Mouse (Mus musculus) intestine, postnatal 0 days (tissue): ENCODE results near the gene 1700001P01Rik. TPM values are rescaled to one million over a fixed set of nuclear protein-coding genes. Genes with fewer than 3 reads are reported as not detected.

Experiments
- ATAC-seq: fragments of 200-750 bp; cut with Nextera tagmentation; 2 replicates; pipeline ENCODE4 v1.8.0; 2017; ENCODE audit warnings: mild to moderate bottlenecking, moderate TSS enrichment, moderate library complexity
- H3K27ac ChIP-seq: fragments of 300-500 bp; sonication (generic); 2 replicates; pipeline ENCODE4 v1.5.1; 2014; ENCODE audit warnings: mild to moderate bottlenecking, low read depth, low read length, moderate library complexity
- H3K27me3 ChIP-seq: fragments of 300-500 bp; sonication (generic); replicated peaks from 2 replicates; pipeline ENCODE4 v1.6.1; 2014; ENCODE audit warnings: low read length, mixed read lengths; ENCODE audit not compliant: control insufficient read depth, insufficient read depth
- H3K36me3 ChIP-seq: fragments of 300-500 bp; sonication (generic); 2 replicates; pipeline ENCODE4 v1.6.1; 2014; ENCODE audit warnings: mild to moderate bottlenecking, moderate library complexity; ENCODE audit not compliant: control insufficient read depth, insufficient read depth
- H3K4me1 ChIP-seq: fragments of 300-500 bp; sonication (generic); replicated peaks from 2 replicates; pipeline ENCODE4 v1.6.1; 2014; ENCODE audit warnings: antibody characterized with exemption, low read length, mixed read lengths; ENCODE audit not compliant: control insufficient read depth, insufficient read depth
- H3K4me2 ChIP-seq: fragments of 300-500 bp; sonication (generic); replicated peaks from 2 replicates; pipeline ENCODE4 v1.6.1; 2014; ENCODE audit warnings: low read depth, mild to moderate bottlenecking, moderate library complexity
- H3K4me3 ChIP-seq: fragments of 300-500 bp; sonication (generic); 2 replicates; pipeline ENCODE4 v1.5.1; 2014; ENCODE audit warnings: low read depth, low read length
- H3K9ac ChIP-seq: fragments of 300-500 bp; sonication (generic); 2 replicates; pipeline ENCODE4 v1.6.1; 2014; ENCODE audit warnings: mild to moderate bottlenecking, low read depth, low read length
- H3K9me3 ChIP-seq: fragments of 300-500 bp; sonication (generic); 2 replicates; pipeline ENCODE4 v1.6.1; 2016; ENCODE audit warnings: mixed run types; ENCODE audit not compliant: control insufficient read depth
- CTCF ChIP-seq: sonication (generic); IDR thresholded peaks from 2 replicates; pipeline ENCODE4 v1.5.1; 2016; ENCODE audit warnings: low read depth, mild to moderate bottlenecking, control low read depth, antibody characterized with exemption, moderate library complexity
- WGBS: fragments of 180-500 bp; shearing (Covaris S2); extraction: QIAGEN DNeasy Blood & Tissue Kit; methylation state at CpG from one replicate; pipeline ENCODE4 v1.1.7; 2014; 5-methylcytosine and 5-hydroxymethylcytosine counted together
- polyA plus RNA-seq: library from polyadenylated mRNA; unstranded; fragments of >200 nt; fragmentation: Nextera tagmentation; extraction: Ambion mirVana; gene quantifications from 2 replicates; pipeline ENCODE4 v1.2.1, GENCODE M21; 2015

Gene 1700001P01Rik
- polyA plus RNA-seq, 1 experiment from 2014 or later: not detected

- no peak for TF ChIP-seq CTCF
- no peak overlapping the region for H3K4me3 ChIP-seq
- H3K9me3 ChIP-seq: no peaks in the 10 kb centered on the region
- H3K36me3 ChIP-seq: peaks cover 18% of the 10 kb centered on the region
- H3K4me1 ChIP-seq: peaks cover 53% of the 10 kb centered on the region
- WGBS: 61% methylated on average over 7 of the region's 7 CpGs
- no peaks in the 10 kb centered on the region for H3K27me3 ChIP-seq
- ATAC-seq: no peak
- H3K4me2 ChIP-seq: peak overlapping the region; percentile 50; the same call in 1 of the 2 replicates
- H3K27ac ChIP-seq: 0 out of 2 replicates have a peak overlapping the region, but pooled peaks have one; percentile 50
- H3K9ac ChIP-seq: no peak overlapping the region
Observed at GRCm38 (mm10) chr11:97806613-97806964, 30.9 kb upstream of the 1700001P01Rik start.

DNA sequence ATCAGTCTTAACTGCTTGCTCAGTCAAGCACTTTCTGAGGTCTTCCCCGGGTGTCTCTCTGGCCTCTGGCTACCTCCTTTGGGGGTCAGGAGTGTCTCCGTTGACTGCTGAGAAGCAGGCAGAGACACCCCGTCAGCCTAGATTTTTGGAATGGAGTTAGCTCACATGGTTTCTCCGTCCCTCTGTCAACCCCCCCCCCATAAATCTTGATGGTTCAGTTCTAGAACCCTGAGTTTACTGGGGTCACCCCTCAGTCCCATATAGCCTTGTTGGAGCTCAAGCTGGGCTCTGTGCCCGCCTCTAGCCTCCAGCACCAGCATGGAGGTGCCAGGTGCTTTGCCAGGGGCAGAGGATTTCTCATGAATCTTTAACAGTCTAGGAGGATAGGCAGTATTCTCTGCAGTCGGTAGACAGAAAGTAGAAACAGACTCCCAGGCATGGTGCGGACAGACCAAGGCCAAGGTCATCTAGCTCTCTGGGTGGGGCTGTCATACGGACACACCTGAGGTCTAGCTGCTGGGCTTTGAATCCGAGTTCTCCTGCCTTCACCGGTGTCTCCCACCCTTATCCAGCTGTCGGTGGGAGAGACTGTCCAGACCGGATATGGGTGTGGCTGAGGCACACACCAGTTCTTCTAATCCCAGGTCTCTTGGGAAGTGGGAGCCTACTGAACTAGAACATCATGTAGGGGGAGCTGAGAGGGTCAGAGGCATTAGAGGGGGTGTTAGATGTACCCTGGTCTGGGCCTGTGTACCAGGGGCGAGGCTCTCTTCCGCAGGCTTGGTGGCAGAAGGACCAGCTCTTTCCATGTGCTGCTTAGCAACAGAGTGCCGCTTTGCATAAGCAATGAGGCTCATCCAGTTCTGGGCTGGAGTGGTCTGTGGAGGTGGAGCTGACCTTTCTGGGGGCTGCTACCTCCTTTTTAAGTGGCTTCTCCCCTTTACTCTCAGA, 30.2 kb upstream of the 1700001P01Rik start:
- Histone ChIP-seq H3K9ac (no peak overlapping the region), H3K36me3 (peaks cover 18% of the 10 kb centered on the region), H3K9me3 (no peaks in the 10 kb centered on the region), H3K27ac (peak overlapping the region; percentile 50), H3K27me3 (no peaks in the 10 kb centered on the region), H3K4me2 (peak overlapping the region; percentile 50), H3K4me3 (no peak overlapping the region), H3K4me1 (peaks cover 55% of the 10 kb centered on the region)
- ATAC-seq: no peak
- WGBS: 20% methylated on average over 15 of the region's 15 CpGs
- no peak for TF ChIP-seq CTCF

DNA sequence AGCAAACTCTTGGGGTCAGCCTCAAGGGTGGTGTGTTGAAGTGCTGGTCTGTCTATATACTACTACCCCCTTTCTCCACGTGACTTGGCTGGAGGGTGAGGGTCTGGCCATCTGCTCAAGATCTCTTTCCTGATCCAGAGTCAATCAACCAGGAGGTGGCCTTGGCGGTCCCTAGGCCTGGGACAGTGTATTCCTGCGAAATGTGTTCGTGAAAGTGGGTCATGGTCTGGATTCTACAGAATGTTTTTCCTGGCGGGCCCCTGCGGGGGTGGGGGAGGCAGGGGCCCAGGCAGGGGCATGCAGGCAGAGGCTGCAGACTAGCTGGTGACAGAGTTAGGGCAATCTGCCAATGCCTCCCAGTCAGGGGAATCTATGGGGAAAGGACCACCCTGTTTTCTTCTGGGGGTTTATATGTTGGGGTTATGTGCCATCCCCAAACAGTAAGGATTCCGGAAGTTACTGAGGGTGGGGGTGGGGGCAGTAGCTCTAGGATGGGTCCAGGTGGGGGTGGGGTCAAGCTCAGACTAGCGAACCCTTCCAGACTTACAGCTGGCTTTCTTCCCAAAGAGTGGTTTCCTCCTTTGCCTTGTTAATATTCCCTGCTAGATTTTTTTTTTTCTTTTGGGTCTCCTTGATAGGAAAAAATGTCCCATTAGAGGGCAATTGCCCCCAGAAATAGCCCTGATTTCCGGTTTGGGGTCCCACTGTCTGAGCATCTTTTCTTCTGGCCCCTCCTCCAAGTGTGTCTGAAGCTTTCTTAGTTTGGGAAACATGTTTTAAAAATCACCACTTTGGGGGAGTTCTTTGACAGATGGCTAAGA, 29.3 kb upstream of the 1700001P01Rik start:
- Histone ChIP-seq H3K4me2 (peak overlapping the region; percentile 50), H3K27ac (peak overlapping the region; percentile 52), H3K4me1 (peaks cover 48% of the 10 kb centered on the region), H3K36me3 (peaks cover 18% of the 10 kb centered on the region), H3K4me3 (no peak overlapping the region), H3K9me3 (no peaks in the 10 kb centered on the region), H3K27me3 (no peaks in the 10 kb centered on the region), H3K9ac (peak overlapping the region; percentile 42; the same call in 1 of the 2 replicates)
- TF ChIP-seq CTCF: no peak
- no peak for ATAC-seq
- 27% methylated on average over 9 of the region's 9 CpGs for WGBS

DNA sequence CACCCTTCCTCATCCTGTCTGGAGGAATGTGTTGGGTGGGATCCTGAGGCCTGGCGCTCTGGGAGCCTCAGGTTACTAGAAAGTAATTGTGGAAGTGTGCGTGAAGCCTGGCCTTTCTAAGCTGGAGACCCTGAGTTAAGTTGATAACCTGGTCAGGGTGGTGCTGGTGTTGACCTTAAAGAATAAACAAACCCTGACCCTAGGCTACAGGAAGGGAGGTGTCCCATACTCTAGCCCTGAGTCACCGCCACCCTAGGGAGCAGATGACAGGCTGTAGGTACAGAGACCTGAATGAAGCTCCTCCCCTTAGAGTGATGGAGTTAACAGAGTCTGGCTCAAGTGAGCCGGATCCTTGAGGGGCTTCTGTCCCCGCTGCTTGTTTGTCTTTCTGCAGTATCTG, 28.1 kb upstream of the 1700001P01Rik start:
- H3K9ac ChIP-seq: no peak overlapping the region
- peaks cover 14% of the 10 kb centered on the region for H3K36me3 ChIP-seq
- H3K9me3 ChIP-seq: no peaks in the 10 kb centered on the region
- no peak overlapping the region for H3K4me3 ChIP-seq
- no peak for TF ChIP-seq CTCF
- peaks cover 39% of the 10 kb centered on the region for H3K4me1 ChIP-seq
- WGBS: 35% methylated on average over 5 of the region's 5 CpGs
- H3K4me2 ChIP-seq: no peak overlapping the region
- no peaks in the 10 kb centered on the region for H3K27me3 ChIP-seq
- H3K27ac ChIP-seq: peak overlapping the region; percentile 52; the same call in 1 of the 2 replicates
- ATAC-seq: no peak

- H3K4me2 ChIP-seq: peak overlapping the region; percentile 74
- peak overlapping the region; percentile 72 for H3K27ac ChIP-seq
- H3K9ac ChIP-seq: no peak overlapping the region
- no peaks in the 10 kb centered on the region for H3K9me3 ChIP-seq
- ATAC-seq: no peak
- H3K4me3 ChIP-seq: no peak overlapping the region
- no peak for TF ChIP-seq CTCF
- peaks cover 5% of the 10 kb centered on the region; the same call in 1 of the 2 replicates for H3K36me3 ChIP-seq
- WGBS: 29% methylated on average over 6 of the region's 6 CpGs
- peaks cover 26% of the 10 kb centered on the region for H3K4me1 ChIP-seq
- H3K27me3 ChIP-seq: no peaks in the 10 kb centered on the region
Observed at GRCm38 (mm10) chr11:97802495-97802894, 26.8 kb upstream of the 1700001P01Rik start.

GRCm38 (mm10) chr11:97802194-97802470, 26.4 kb upstream of the 1700001P01Rik start:
- H3K27me3 ChIP-seq: no peaks in the 10 kb centered on the region
- H3K27ac ChIP-seq: peak overlapping the region; percentile 72
- peaks cover 23% of the 10 kb centered on the region for H3K4me1 ChIP-seq
- no peak for ATAC-seq
- no peak overlapping the region for H3K9ac ChIP-seq
- TF ChIP-seq CTCF: no peak
- H3K36me3 ChIP-seq: peaks cover 5% of the 10 kb centered on the region; the same call in 1 of the 2 replicates
- peak overlapping the region; percentile 74 for H3K4me2 ChIP-seq
- no peaks in the 10 kb centered on the region for H3K9me3 ChIP-seq
- WGBS: 11% methylated on average over 1 of the region's 1 CpGs
- H3K4me3 ChIP-seq: no peak overlapping the region
